Mouse (Mus musculus): ENCODE measurements around the gene Prkn. TPM values are rescaled to one million over a fixed set of nuclear protein-coding genes. Genes with fewer than 3 reads are reported as not detected.

Gene Prkn
- polyA plus RNA-seq, 1 experiment from 2014 or later: 2.2 TPM

GRCm38 (mm10) chr17:11514032-11514761, 674.0 kb downstream of the Prkn start:
- Histone ChIP-seq H3K4me1 (ENCODE audit: control insufficient read depth, insufficient read depth, low read length) (no peaks in the 10 kb centered on the region), H3K4me2 (ENCODE audit: low read depth, low read length) (no peak overlapping the region), H3K9me3 (replicated peaks; ENCODE audit: control insufficient read depth, low read length) (no peaks in the 10 kb centered on the region), H3K36me3 (ENCODE audit: control insufficient read depth, insufficient read depth, low read length) (no peaks in the 10 kb centered on the region), H3K4me3 (replicated peaks; ENCODE audit: low read length) (no peak overlapping the region), H3K27ac (ENCODE audit: low read length) (no peak overlapping the region), H3K27me3 (ENCODE audit: control insufficient read depth, insufficient read depth, low read length) (no peaks in the 10 kb centered on the region), H3K9ac (ENCODE audit: low read length) (no peak overlapping the region)
- ATAC-seq (ENCODE audit: insufficient read depth, low FRiP score): no peak
- 37% methylated on average over 8 of the region's 8 CpGs for WGBS

DNA sequence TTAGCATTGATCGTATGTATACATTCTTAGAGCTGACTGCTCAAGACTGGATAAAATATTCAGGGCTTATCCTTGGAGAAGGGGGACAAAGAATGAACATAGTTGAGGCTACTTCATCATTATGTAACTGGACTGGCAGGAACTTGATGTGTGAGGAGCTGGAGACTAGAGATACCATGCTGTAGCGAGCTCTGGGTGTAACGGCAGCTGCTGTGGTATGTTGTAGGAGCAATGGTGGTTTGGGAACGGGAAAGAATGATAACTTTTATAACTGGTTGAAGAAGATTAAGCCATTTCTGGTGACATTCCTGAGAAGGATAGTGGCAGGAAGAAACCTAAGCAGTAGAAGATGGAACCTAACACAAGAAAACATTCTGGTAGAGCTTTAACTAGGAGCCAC, 675.4 kb downstream of the Prkn start:
- H3K4me1 ChIP-seq (ENCODE audit: control insufficient read depth, insufficient read depth, low read length): no peaks in the 10 kb centered on the region
- H3K9ac ChIP-seq (ENCODE audit: low read length): no peak overlapping the region
- no peak for ATAC-seq (ENCODE audit: insufficient read depth, low FRiP score)
- no peak overlapping the region for H3K27ac ChIP-seq (ENCODE audit: low read length)
- no peak overlapping the region for H3K4me2 ChIP-seq (ENCODE audit: low read depth, low read length)
- WGBS: 89% methylated on average over 4 of the region's 4 CpGs
- H3K27me3 ChIP-seq (ENCODE audit: control insufficient read depth, insufficient read depth, low read length): no peaks in the 10 kb centered on the region
- no peaks in the 10 kb centered on the region for H3K36me3 ChIP-seq (ENCODE audit: control insufficient read depth, insufficient read depth, low read length)
- no peaks in the 10 kb centered on the region for H3K9me3 ChIP-seq (replicated peaks; ENCODE audit: control insufficient read depth, low read length)
- H3K4me3 ChIP-seq (replicated peaks; ENCODE audit: low read length): no peak overlapping the region

GRCm38 (mm10) chr17:11516165-11516564, 676.0 kb downstream of the Prkn start:
- H3K9ac ChIP-seq (ENCODE audit: low read length): no peak overlapping the region
- H3K4me2 ChIP-seq (ENCODE audit: low read depth, low read length): no peak overlapping the region
- H3K4me3 ChIP-seq (replicated peaks; ENCODE audit: low read length): no peak overlapping the region
- no peak overlapping the region for H3K27ac ChIP-seq (ENCODE audit: low read length)
- no peaks in the 10 kb centered on the region for H3K9me3 ChIP-seq (replicated peaks; ENCODE audit: control insufficient read depth, low read length)
- 79% methylated on average over 7 of the region's 7 CpGs for WGBS
- no peak for ATAC-seq (ENCODE audit: insufficient read depth, low FRiP score)
- H3K36me3 ChIP-seq (ENCODE audit: control insufficient read depth, insufficient read depth, low read length): no peaks in the 10 kb centered on the region
- no peaks in the 10 kb centered on the region for H3K4me1 ChIP-seq (ENCODE audit: control insufficient read depth, insufficient read depth, low read length)
- H3K27me3 ChIP-seq (ENCODE audit: control insufficient read depth, insufficient read depth, low read length): no peaks in the 10 kb centered on the region

- Histone ChIP-seq H3K9ac (ENCODE audit: low read length) (no peak overlapping the region), H3K4me1 (ENCODE audit: control insufficient read depth, insufficient read depth, low read length) (no peaks in the 10 kb centered on the region), H3K4me2 (ENCODE audit: low read depth, low read length) (no peak overlapping the region), H3K27me3 (ENCODE audit: control insufficient read depth, insufficient read depth, low read length) (no peaks in the 10 kb centered on the region), H3K4me3 (replicated peaks; ENCODE audit: low read length) (no peak overlapping the region), H3K27ac (ENCODE audit: low read length) (no peak overlapping the region), H3K36me3 (ENCODE audit: control insufficient read depth, insufficient read depth, low read length) (no peaks in the 10 kb centered on the region), H3K9me3 (replicated peaks; ENCODE audit: control insufficient read depth, low read length) (no peaks in the 10 kb centered on the region)
- no peak; the same call in 1 of the 2 replicates for ATAC-seq (ENCODE audit: insufficient read depth, low FRiP score)
- 32% methylated on average over 3 of the region's 3 CpGs for WGBS
These were observed 691.9 kb downstream of the Prkn start for GRCm38 (mm10) chr17:11532066-11532465.

DNA sequence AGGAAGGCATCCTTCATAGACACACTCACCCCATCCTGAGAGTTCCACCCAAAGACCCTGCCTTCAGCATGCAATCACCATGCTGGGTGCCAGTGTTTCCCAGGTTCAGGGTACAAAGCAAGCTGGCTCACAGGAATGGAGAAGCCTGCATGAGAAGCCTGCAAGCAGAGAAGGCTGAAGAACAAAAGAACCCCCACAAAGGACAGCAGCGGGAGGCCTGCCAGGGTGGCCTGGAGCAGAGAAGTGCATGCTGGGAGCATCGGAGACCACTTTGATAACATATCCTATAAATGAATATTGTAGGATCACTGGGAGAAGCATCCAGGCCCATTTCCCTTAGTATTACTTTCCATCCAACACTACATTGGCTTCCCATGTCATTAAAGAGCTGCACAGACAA, 692.6 kb downstream of the Prkn start:
- no peak overlapping the region for H3K4me2 ChIP-seq (ENCODE audit: low read depth, low read length)
- no peaks in the 10 kb centered on the region for H3K9me3 ChIP-seq (replicated peaks; ENCODE audit: control insufficient read depth, low read length)
- ATAC-seq (ENCODE audit: insufficient read depth, low FRiP score): no peak
- H3K27ac ChIP-seq (ENCODE audit: low read length): no peak overlapping the region
- H3K36me3 ChIP-seq (ENCODE audit: control insufficient read depth, insufficient read depth, low read length): no peaks in the 10 kb centered on the region
- H3K4me1 ChIP-seq (ENCODE audit: control insufficient read depth, insufficient read depth, low read length): no peaks in the 10 kb centered on the region
- no peak overlapping the region for H3K9ac ChIP-seq (ENCODE audit: low read length)
- no peaks in the 10 kb centered on the region for H3K27me3 ChIP-seq (ENCODE audit: control insufficient read depth, insufficient read depth, low read length)
- H3K4me3 ChIP-seq (replicated peaks; ENCODE audit: low read length): no peak overlapping the region
- 58% methylated on average over 2 of the region's 2 CpGs for WGBS

DNA sequence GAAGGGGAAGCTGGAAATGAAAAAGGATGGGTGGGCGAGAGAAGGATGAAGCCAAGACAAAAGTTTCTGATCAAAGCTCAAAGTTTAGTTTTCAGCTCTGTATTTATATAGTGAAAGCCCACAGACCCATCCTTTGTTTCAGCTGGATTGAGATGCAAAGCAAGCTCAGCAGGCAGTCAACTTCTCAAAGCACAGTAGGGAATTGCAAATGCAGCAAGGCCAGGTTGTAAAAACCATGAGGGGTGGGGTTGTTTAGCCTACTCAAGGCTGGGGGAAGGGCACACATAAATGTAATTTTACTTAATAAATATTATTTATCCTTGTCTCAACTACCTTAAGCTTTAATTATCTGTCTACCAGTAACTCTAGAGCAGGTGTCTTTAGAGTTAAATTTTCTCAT, 693.7 kb downstream of the Prkn start:
- no peaks in the 10 kb centered on the region for H3K36me3 ChIP-seq (ENCODE audit: control insufficient read depth, insufficient read depth, low read length)
- ATAC-seq (ENCODE audit: insufficient read depth, low FRiP score): no peak
- WGBS: 68% methylated on average over 1 of the region's 1 CpGs

GRCm38 (mm10) chr17:11538826-11539225, 698.6 kb downstream of the Prkn start:
- H3K27ac ChIP-seq (ENCODE audit: low read length): no peak overlapping the region
- ATAC-seq (ENCODE audit: insufficient read depth, low FRiP score): no peak
- H3K4me1 ChIP-seq (ENCODE audit: control insufficient read depth, insufficient read depth, low read length): no peaks in the 10 kb centered on the region
- 86% methylated on average over 7 of the region's 7 CpGs for WGBS
- H3K9ac ChIP-seq (ENCODE audit: low read length): no peak overlapping the region
- no peaks in the 10 kb centered on the region for H3K27me3 ChIP-seq (ENCODE audit: control insufficient read depth, insufficient read depth, low read length)
- no peak overlapping the region for H3K4me2 ChIP-seq (ENCODE audit: low read depth, low read length)
- no peaks in the 10 kb centered on the region for H3K9me3 ChIP-seq (replicated peaks; ENCODE audit: control insufficient read depth, low read length)
- H3K36me3 ChIP-seq (ENCODE audit: control insufficient read depth, insufficient read depth, low read length): no peaks in the 10 kb centered on the region
- no peak overlapping the region for H3K4me3 ChIP-seq (replicated peaks; ENCODE audit: low read length)

More for the DNA sequence above, 693.7 kb downstream of the Prkn start:
- H3K27me3 ChIP-seq (ENCODE audit: control insufficient read depth, insufficient read depth, low read length): no peaks in the 10 kb centered on the region
- no peak overlapping the region for H3K4me3 ChIP-seq (replicated peaks; ENCODE audit: low read length)
- H3K4me1 ChIP-seq (ENCODE audit: control insufficient read depth, insufficient read depth, low read length): no peaks in the 10 kb centered on the region
- H3K4me2 ChIP-seq (ENCODE audit: low read depth, low read length): no peak overlapping the region
- H3K27ac ChIP-seq (ENCODE audit: low read length): no peak overlapping the region
- no peaks in the 10 kb centered on the region for H3K9me3 ChIP-seq (replicated peaks; ENCODE audit: control insufficient read depth, low read length)
- no peak overlapping the region for H3K9ac ChIP-seq (ENCODE audit: low read length)

DNA sequence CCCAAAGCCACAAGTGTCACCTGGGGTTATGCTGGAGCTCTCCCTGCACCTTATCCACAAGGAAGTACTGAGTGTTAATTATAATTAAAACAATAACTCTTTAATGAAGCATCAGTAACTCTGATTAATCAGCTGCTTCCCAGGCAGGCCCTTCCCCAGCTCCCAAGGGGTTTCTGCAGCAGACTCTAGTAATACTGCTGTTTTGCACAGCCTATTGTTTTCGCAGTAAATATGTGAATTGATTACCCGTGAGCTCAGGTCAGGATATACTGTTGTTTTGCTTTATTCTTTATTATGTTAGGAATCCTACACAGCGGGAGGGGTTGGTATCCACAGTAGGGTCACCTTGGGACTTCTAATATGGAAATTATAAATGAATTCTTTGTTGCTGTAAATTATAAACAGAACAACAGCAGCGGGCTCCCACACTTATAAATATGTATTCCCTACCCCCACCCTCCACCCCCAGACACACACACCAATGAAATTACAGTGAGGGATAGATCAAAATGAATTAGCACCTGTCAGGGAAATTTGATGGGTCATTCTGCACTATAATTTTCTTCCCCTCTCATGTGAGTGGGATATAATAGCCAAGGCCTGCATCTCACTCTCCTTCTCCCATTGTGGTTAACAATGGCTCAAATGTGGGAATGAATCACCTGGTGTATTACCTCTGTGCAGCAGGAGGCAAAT, 701.9 kb downstream of the Prkn start:
- Histone ChIP-seq H3K9ac (ENCODE audit: low read length) (no peak overlapping the region), H3K36me3 (ENCODE audit: control insufficient read depth, insufficient read depth, low read length) (no peaks in the 10 kb centered on the region), H3K4me2 (ENCODE audit: low read depth, low read length) (no peak overlapping the region), H3K27me3 (ENCODE audit: control insufficient read depth, insufficient read depth, low read length) (no peaks in the 10 kb centered on the region), H3K9me3 (replicated peaks; ENCODE audit: control insufficient read depth, low read length) (no peaks in the 10 kb centered on the region), H3K4me1 (ENCODE audit: control insufficient read depth, insufficient read depth, low read length) (no peaks in the 10 kb centered on the region), H3K27ac (ENCODE audit: low read length) (no peak overlapping the region), H3K4me3 (replicated peaks; ENCODE audit: low read length) (no peak overlapping the region)
- no peak for ATAC-seq (ENCODE audit: insufficient read depth, low FRiP score)
- 77% methylated on average over 4 of the region's 4 CpGs for WGBS

GRCm38 (mm10) chr17:11550562-11550961, 710.4 kb downstream of the Prkn start:
- no peak overlapping the region for H3K9ac ChIP-seq (ENCODE audit: low read length)
- H3K4me2 ChIP-seq (ENCODE audit: low read depth, low read length): no peak overlapping the region
- no peaks in the 10 kb centered on the region for H3K36me3 ChIP-seq (ENCODE audit: control insufficient read depth, insufficient read depth, low read length)
- no peaks in the 10 kb centered on the region for H3K4me1 ChIP-seq (ENCODE audit: control insufficient read depth, insufficient read depth, low read length)
- 77% methylated on average over 5 of the region's 5 CpGs for WGBS
- no peak for ATAC-seq (ENCODE audit: insufficient read depth, low FRiP score)
- H3K27ac ChIP-seq (ENCODE audit: low read length): no peak overlapping the region
- no peaks in the 10 kb centered on the region for H3K9me3 ChIP-seq (replicated peaks; ENCODE audit: control insufficient read depth, low read length)
- no peak overlapping the region for H3K4me3 ChIP-seq (replicated peaks; ENCODE audit: low read length)
- no peaks in the 10 kb centered on the region for H3K27me3 ChIP-seq (ENCODE audit: control insufficient read depth, insufficient read depth, low read length)

Measured in stomach, embryonic 16.5 days (tissue).